Mouse (Mus musculus): ENCODE data around the gene Knstrn. TPM values are rescaled to one million over a fixed set of nuclear protein-coding genes. Genes with fewer than 3 reads are reported as not detected.

Gene Knstrn
- polyA plus RNA-seq, 1 experiment from 2014 or later, result 86.7 TPM

GRCm38 (mm10) chr2:118841186-118841585, 27.4 kb downstream of the Knstrn start:
- ATAC-seq (ENCODE audit: insufficient read depth, low FRiP score), result no peak
- Histone ChIP-seq H3K36me3 (ENCODE audit: control insufficient read depth, insufficient read depth, low read length) (no peaks in the 10 kb centered on the region), H3K4me1 (ENCODE audit: control insufficient read depth, insufficient read depth, low read length) (no peaks in the 10 kb centered on the region), H3K4me2 (ENCODE audit: low read depth, low read length) (no peak overlapping the region), H3K27me3 (ENCODE audit: control insufficient read depth, insufficient read depth, low read length) (no peaks in the 10 kb centered on the region), H3K9me3 (replicated peaks; ENCODE audit: control insufficient read depth, low read length) (peaks cover 5% of the 10 kb centered on the region; the same call in 1 of the 2 replicates), H3K4me3 (replicated peaks; ENCODE audit: low read length) (no peak overlapping the region), H3K27ac (ENCODE audit: low read length) (no peak overlapping the region), H3K9ac (ENCODE audit: low read length) (no peak overlapping the region)
- WGBS, result 62% methylated on average over 5 of the region's 5 CpGs

DNA sequence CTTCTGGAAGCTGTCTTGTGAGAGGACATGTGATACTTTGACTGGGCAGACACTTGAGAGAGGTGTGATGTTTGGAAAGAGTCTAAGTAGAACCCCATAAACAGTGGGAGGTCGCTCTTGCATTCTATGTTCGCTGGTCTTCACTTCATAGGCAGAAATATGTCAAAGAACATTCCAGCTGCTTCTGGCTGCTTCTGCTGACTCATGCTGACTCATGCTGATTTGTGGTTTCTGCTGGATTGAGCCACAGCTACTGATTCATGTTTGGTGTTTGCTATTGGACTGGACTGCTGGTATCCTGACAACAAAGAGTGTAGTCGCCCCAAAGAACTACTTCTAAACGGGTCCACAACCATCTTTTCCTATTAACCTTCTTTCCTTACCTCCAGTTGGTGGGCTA, 28.0 kb downstream of the Knstrn start:
- no peaks in the 10 kb centered on the region for H3K4me1 ChIP-seq (ENCODE audit: control insufficient read depth, insufficient read depth, low read length)
- peaks cover 5% of the 10 kb centered on the region; the same call in 1 of the 2 replicates for H3K9me3 ChIP-seq (replicated peaks; ENCODE audit: control insufficient read depth, low read length)
- H3K4me3 ChIP-seq (replicated peaks; ENCODE audit: low read length), result no peak overlapping the region
- no peaks in the 10 kb centered on the region for H3K36me3 ChIP-seq (ENCODE audit: control insufficient read depth, insufficient read depth, low read length)
- WGBS, result 79% methylated on average over 4 of the region's 4 CpGs
- no peak for ATAC-seq (ENCODE audit: insufficient read depth, low FRiP score)
- no peak overlapping the region for H3K27ac ChIP-seq (ENCODE audit: low read length)
- H3K9ac ChIP-seq (ENCODE audit: low read length), result no peak overlapping the region
- H3K4me2 ChIP-seq (ENCODE audit: low read depth, low read length), result no peak overlapping the region
- no peaks in the 10 kb centered on the region for H3K27me3 ChIP-seq (ENCODE audit: control insufficient read depth, insufficient read depth, low read length)

DNA sequence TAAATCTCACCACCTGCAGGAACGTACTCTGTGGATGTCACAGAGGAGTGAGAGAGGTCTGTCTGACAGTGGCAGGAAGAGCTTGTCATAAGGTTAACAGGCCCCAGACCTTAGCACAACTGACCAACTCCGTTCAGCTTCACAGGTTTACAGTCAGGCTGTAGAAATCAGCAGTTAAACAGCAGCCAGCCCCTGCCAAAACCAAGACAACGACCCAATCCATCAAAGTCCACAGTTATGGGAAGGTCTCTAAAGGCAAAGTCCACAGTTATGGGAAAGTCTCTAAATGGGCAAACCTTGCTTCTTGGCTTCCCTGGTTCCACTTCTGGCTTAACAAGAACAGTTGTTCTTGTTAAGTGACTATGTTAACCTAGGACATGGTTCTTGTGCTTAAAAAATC, 30.6 kb downstream of the Knstrn start:
- Histone ChIP-seq H3K4me3 (replicated peaks; ENCODE audit: low read length) (no peak overlapping the region), H3K36me3 (ENCODE audit: control insufficient read depth, insufficient read depth, low read length) (no peaks in the 10 kb centered on the region), H3K9ac (ENCODE audit: low read length) (no peak overlapping the region), H3K9me3 (replicated peaks; ENCODE audit: control insufficient read depth, low read length) (peaks cover 5% of the 10 kb centered on the region; the same call in 1 of the 2 replicates), H3K4me2 (ENCODE audit: low read depth, low read length) (no peak overlapping the region), H3K27me3 (ENCODE audit: control insufficient read depth, insufficient read depth, low read length) (no peaks in the 10 kb centered on the region), H3K4me1 (ENCODE audit: control insufficient read depth, insufficient read depth, low read length) (no peaks in the 10 kb centered on the region), H3K27ac (ENCODE audit: low read length) (no peak overlapping the region)
- WGBS, result 69% methylated on average over 3 of the region's 3 CpGs
- no peak for ATAC-seq (ENCODE audit: insufficient read depth, low FRiP score)

- WGBS, result 42% methylated on average over 7 of the region's 7 CpGs
- peaks cover 5% of the 10 kb centered on the region; the same call in 1 of the 2 replicates for H3K9me3 ChIP-seq (replicated peaks; ENCODE audit: control insufficient read depth, low read length)
Observed at GRCm38 (mm10) chr2:118846246-118846645, 32.4 kb downstream of the Knstrn start.

DNA sequence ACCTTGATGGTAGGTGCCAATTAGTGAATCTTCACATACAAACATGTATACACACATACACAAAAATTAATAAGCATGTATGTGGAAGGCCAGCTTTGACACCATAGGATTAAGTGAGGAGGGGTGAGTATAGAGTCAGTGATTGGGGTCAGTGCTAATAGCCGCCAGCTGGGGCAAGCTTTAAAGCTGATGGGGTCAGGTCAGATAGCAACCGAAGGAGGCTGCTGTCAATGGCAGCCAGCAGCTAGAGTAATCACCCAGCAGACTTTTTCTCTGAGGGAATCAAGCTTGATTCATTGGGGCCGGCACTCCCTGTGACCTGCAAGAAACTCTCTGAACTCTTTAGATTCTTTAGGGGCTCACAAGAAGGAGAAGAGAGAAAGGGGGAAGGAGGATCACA, 38.0 kb downstream of the Knstrn start:
- Histone ChIP-seq H3K4me3 (replicated peaks; ENCODE audit: low read length) (no peak overlapping the region), H3K4me1 (ENCODE audit: control insufficient read depth, insufficient read depth, low read length) (no peaks in the 10 kb centered on the region), H3K27me3 (ENCODE audit: control insufficient read depth, insufficient read depth, low read length) (no peaks in the 10 kb centered on the region), H3K4me2 (ENCODE audit: low read depth, low read length) (no peak overlapping the region), H3K27ac (ENCODE audit: low read length) (no peak overlapping the region), H3K9ac (ENCODE audit: low read length) (no peak overlapping the region), H3K36me3 (ENCODE audit: control insufficient read depth, insufficient read depth, low read length) (no peaks in the 10 kb centered on the region), H3K9me3 (replicated peaks; ENCODE audit: control insufficient read depth, low read length) (no peaks in the 10 kb centered on the region)
- ATAC-seq (ENCODE audit: insufficient read depth, low FRiP score), result no peak
- WGBS, result 22% methylated on average over 3 of the region's 3 CpGs

More at GRCm38 (mm10) chr2:118846246-118846645, 32.4 kb downstream of the Knstrn start:
- no peak for ATAC-seq (ENCODE audit: insufficient read depth, low FRiP score)
- Histone ChIP-seq H3K36me3 (ENCODE audit: control insufficient read depth, insufficient read depth, low read length) (no peaks in the 10 kb centered on the region), H3K4me2 (ENCODE audit: low read depth, low read length) (no peak overlapping the region), H3K4me1 (ENCODE audit: control insufficient read depth, insufficient read depth, low read length) (no peaks in the 10 kb centered on the region), H3K27ac (ENCODE audit: low read length) (no peak overlapping the region), H3K27me3 (ENCODE audit: control insufficient read depth, insufficient read depth, low read length) (no peaks in the 10 kb centered on the region), H3K9ac (ENCODE audit: low read length) (no peak overlapping the region), H3K4me3 (replicated peaks; ENCODE audit: low read length) (no peak overlapping the region)

GRCm38 (mm10) chr2:118861454-118862339, 47.9 kb downstream of the Knstrn start, which contains the start of gene Ivd:
Ivd (plus strand) TSS chr2:118861954.
- H3K9ac ChIP-seq (ENCODE audit: low read length), result peak within 1 kb of the TSS; percentile 84
- peak within 1 kb of the TSS; percentile 81 for H3K4me2 ChIP-seq (ENCODE audit: low read depth, low read length)
- peaks cover 5% of the 10 kb centered on the region; the same call in 1 of the 2 replicates for H3K4me1 ChIP-seq (ENCODE audit: control insufficient read depth, insufficient read depth, low read length)
- no peaks in the 10 kb centered on the region for H3K9me3 ChIP-seq (replicated peaks; ENCODE audit: control insufficient read depth, low read length)
- no peaks in the 10 kb centered on the region for H3K36me3 ChIP-seq (ENCODE audit: control insufficient read depth, insufficient read depth, low read length)
- H3K4me3 ChIP-seq (replicated peaks; ENCODE audit: low read length), result peak within 1 kb of the TSS; percentile 80
- ATAC-seq (ENCODE audit: insufficient read depth, low FRiP score), result peak; percentile 99
- H3K27me3 ChIP-seq (ENCODE audit: control insufficient read depth, insufficient read depth, low read length), result no peaks in the 10 kb centered on the region
- H3K27ac ChIP-seq (ENCODE audit: low read length), result peak within 1 kb of the TSS; percentile 71
- WGBS, result under 1% methylated on average over 34 of the region's 34 CpGs

DNA sequence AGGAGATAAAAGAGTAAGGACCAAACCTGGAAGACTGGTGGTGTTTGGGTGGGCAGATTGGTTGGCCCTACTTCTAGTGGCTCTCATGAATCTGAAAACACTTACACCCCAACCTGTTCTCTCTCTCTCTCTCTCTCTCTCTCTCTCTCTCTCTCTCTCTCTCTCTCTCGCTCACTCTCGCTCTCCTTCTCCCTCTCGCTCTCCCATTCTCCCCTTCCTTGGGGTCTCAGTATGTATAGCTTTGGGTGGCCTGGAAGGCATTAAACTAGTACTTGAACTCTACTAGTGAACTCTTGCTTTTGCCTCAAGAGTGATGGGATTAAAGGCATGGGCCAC, 48.5 kb downstream of the Knstrn start:
- H3K27ac ChIP-seq (ENCODE audit: low read length), result peak overlapping the region; percentile 71
- WGBS, result 40% methylated on average over 3 of the region's 3 CpGs

DNA sequence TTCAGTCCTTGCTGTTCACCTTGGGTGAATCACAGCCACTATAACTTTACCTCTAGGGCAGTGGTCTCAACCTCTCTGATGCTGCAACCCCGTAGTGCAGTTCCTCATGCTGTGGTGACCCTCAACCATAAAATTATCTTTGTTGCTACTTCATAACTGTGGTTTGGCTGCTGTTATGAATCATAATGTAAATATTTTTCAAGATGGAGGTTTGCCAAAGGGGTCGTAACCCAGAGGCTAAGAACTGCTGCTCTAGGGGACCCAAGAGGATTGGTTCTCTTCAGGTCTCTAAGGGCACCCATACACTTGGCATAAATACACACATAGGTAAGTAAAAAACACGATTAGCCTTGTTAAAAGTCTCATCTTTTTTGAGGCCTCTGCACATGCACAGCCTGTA, 56.8 kb downstream of the Knstrn start:
- Histone ChIP-seq H3K36me3 (ENCODE audit: control insufficient read depth, insufficient read depth, low read length) (no peaks in the 10 kb centered on the region; the same call in 1 of the 2 replicates), H3K4me1 (ENCODE audit: control insufficient read depth, insufficient read depth, low read length) (no peaks in the 10 kb centered on the region), H3K27ac (ENCODE audit: low read length) (no peak overlapping the region; the same call in 1 of the 2 replicates), H3K9me3 (replicated peaks; ENCODE audit: control insufficient read depth, low read length) (no peaks in the 10 kb centered on the region), H3K27me3 (ENCODE audit: control insufficient read depth, insufficient read depth, low read length) (no peaks in the 10 kb centered on the region), H3K9ac (ENCODE audit: low read length) (no peak overlapping the region), H3K4me3 (replicated peaks; ENCODE audit: low read length) (no peak overlapping the region), H3K4me2 (ENCODE audit: low read depth, low read length) (no peak overlapping the region)
- 64% methylated on average over 3 of the region's 3 CpGs for WGBS
- ATAC-seq (ENCODE audit: insufficient read depth, low FRiP score), result no peak

More for the DNA sequence above, 48.5 kb downstream of the Knstrn start:
- Histone ChIP-seq H3K27me3 (ENCODE audit: control insufficient read depth, insufficient read depth, low read length) (no peaks in the 10 kb centered on the region), H3K4me3 (replicated peaks; ENCODE audit: low read length) (peak overlapping the region; percentile 80), H3K4me2 (ENCODE audit: low read depth, low read length) (peak overlapping the region; percentile 81), H3K4me1 (ENCODE audit: control insufficient read depth, insufficient read depth, low read length) (peaks cover 5% of the 10 kb centered on the region; the same call in 1 of the 2 replicates), H3K9me3 (replicated peaks; ENCODE audit: control insufficient read depth, low read length) (no peaks in the 10 kb centered on the region), H3K9ac (ENCODE audit: low read length) (peak overlapping the region; percentile 84), H3K36me3 (ENCODE audit: control insufficient read depth, insufficient read depth, low read length) (no peaks in the 10 kb centered on the region)
- ATAC-seq (ENCODE audit: insufficient read depth, low FRiP score), result no peak

DNA sequence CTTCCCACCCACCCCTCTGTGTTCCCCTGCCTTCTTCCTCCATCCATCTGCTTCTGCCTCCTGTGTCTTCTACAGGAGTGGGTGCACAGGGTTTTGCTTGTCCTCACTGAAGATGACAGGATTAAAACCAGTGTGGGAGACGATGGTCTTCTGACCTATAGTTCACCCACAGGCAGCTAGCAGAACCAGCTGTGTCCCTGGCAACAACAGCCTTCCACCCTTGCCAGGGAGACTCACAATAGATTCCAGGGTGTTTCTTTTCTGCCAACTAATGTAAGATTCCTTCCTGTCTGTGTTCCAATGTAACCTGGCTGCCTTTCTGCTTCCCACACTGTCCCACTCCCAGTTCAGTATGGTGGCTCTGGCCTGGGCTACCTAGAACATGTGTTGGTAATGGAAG, 57.2 kb downstream of the Knstrn start:
- H3K27me3 ChIP-seq (ENCODE audit: control insufficient read depth, insufficient read depth, low read length), result no peaks in the 10 kb centered on the region
- H3K4me2 ChIP-seq (ENCODE audit: low read depth, low read length), result no peak overlapping the region
- H3K27ac ChIP-seq (ENCODE audit: low read length), result no peak overlapping the region; the same call in 1 of the 2 replicates
- WGBS, result 69% methylated on average over 1 of the region's 1 CpGs
- H3K9me3 ChIP-seq (replicated peaks; ENCODE audit: control insufficient read depth, low read length), result no peaks in the 10 kb centered on the region
- no peak overlapping the region for H3K9ac ChIP-seq (ENCODE audit: low read length)
- ATAC-seq (ENCODE audit: insufficient read depth, low FRiP score), result no peak
- no peaks in the 10 kb centered on the region for H3K4me1 ChIP-seq (ENCODE audit: control insufficient read depth, insufficient read depth, low read length)
- H3K4me3 ChIP-seq (replicated peaks; ENCODE audit: low read length), result no peak overlapping the region
- no peaks in the 10 kb centered on the region; the same call in 1 of the 2 replicates for H3K36me3 ChIP-seq (ENCODE audit: control insufficient read depth, insufficient read depth, low read length)

Measured in stomach, embryonic 16.5 days (tissue).